Mouse (Mus musculus): ENCODE measurements at regions not wholly inside any gene's neighbourhood (a gene's known extent, or its start where the extent isn't known, plus 50 kb on each side); places are given as distances from the start of the nearest gene placed in this dataset.

DNA sequence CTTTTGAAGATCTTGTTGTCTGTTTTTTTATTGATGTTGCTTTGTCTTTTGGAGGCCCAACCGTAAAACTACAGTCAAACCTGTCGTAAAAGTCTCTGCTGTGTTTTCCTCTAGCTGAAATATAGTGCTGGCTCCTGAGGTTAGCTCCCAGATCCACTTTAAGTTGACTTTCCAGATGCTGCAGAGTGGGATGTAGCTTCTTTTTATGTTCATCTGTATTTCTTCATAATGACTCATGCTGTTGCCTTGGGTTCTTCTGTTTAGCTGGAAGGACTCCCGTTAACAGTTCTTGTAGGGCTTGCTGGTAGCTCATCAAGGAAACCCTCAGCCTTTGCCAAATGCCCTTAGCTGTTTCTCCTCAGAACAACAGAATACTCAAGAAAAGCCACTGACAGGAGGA is 595.6 kb downstream of the Zfp706 start:
- no peak for TF ChIP-seq CHD2 (IDR thresholded peaks at IDR 0.05; ENCODE audit: low read depth, low read length)
- no peak for TF ChIP-seq HCFC1 (IDR thresholded peaks at IDR 0.05; ENCODE audit: borderline replicate concordance, insufficient read depth, low read length)
- no peak for TF ChIP-seq ZC3H11A (IDR thresholded peaks at IDR 0.05; ENCODE audit: borderline replicate concordance, low read depth, low read length)
- TF ChIP-seq MAFK (IDR thresholded peaks at IDR 0.05; ENCODE audit: insufficient read depth, low read depth, low read length) = no peak
- no peak for TF ChIP-seq ZNF384 (IDR thresholded peaks at IDR 0.05; ENCODE audit: low read depth, low read length)
